Mouse (Mus musculus) E14TG2a.4 (cell line): Measurements from ENCODE around the gene Pkmyt1.

Experiments
- H3K27me3 ChIP-seq: 2 replicates; pipeline ENCODE4 v1.6.1; 2014; ENCODE audit warnings: low read length, control low read depth; ENCODE audit not compliant: insufficient read depth
- H3K36me3 ChIP-seq: 2 replicates; pipeline ENCODE4 v1.6.1; 2014; ENCODE audit warnings: low read length, control low read depth; ENCODE audit not compliant: insufficient read depth
- H3K4me1 ChIP-seq: replicated peaks from 2 replicates; pipeline ENCODE4 v1.6.1; 2014; ENCODE audit warnings: low read depth, low read length, control low read depth
- H3K4me3 ChIP-seq: replicated peaks from 2 replicates; pipeline ENCODE4 v1.5.1; 2014; ENCODE audit warnings: mild to moderate bottlenecking, low read length
- H3K9me3 ChIP-seq: 2 replicates; pipeline ENCODE4 v1.6.1; 2014; ENCODE audit warnings: low read length, control low read depth
- CTCF ChIP-seq: conservative IDR thresholded peaks from 2 replicates; pipeline ENCODE4 v1.5.1; 2014; ENCODE audit warnings: low read length
- NANOG ChIP-seq: IDR thresholded peaks from 2 replicates; pipeline ENCODE4 v1.6.1; 2014; ENCODE audit warnings: borderline replicate concordance, low read length, mixed read lengths
- POU5F1 ChIP-seq: IDR thresholded peaks from 2 replicates; pipeline ENCODE4 v1.6.1; 2014; ENCODE audit warnings: low read length, borderline replicate concordance

Gene Pkmyt1

DNA sequence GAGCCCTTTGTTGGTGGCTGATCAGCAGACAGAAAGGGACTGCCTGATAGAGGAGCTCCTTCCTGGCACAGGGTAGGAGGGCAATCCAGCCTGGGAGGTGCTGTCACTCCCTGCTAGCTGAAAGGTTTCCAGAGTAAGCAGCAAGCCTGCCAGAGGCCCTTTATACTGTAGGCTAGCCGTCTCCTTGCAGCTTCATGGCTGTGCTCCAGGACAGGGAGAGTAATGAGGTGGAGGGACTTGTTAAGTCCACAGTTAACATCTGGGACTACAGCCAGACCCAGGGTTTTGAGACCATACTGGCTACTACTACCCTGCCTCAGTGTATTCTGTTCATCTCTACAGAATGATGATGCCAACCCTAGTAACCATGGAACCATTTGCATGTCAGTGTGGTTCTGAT lies 8.2 kb downstream of the Pkmyt1 start:
- Histone ChIP-seq H3K4me3 (no peak overlapping the region), H3K9me3 (no peaks in the 10 kb centered on the region), H3K27me3 (peaks cover 29% of the 10 kb centered on the region), H3K4me1 (peaks cover 28% of the 10 kb centered on the region), H3K36me3 (peaks cover 53% of the 10 kb centered on the region)
- no peak for TF ChIP-seq NANOG
- TF ChIP-seq POU5F1: no peak
- TF ChIP-seq CTCF: no peak

DNA sequence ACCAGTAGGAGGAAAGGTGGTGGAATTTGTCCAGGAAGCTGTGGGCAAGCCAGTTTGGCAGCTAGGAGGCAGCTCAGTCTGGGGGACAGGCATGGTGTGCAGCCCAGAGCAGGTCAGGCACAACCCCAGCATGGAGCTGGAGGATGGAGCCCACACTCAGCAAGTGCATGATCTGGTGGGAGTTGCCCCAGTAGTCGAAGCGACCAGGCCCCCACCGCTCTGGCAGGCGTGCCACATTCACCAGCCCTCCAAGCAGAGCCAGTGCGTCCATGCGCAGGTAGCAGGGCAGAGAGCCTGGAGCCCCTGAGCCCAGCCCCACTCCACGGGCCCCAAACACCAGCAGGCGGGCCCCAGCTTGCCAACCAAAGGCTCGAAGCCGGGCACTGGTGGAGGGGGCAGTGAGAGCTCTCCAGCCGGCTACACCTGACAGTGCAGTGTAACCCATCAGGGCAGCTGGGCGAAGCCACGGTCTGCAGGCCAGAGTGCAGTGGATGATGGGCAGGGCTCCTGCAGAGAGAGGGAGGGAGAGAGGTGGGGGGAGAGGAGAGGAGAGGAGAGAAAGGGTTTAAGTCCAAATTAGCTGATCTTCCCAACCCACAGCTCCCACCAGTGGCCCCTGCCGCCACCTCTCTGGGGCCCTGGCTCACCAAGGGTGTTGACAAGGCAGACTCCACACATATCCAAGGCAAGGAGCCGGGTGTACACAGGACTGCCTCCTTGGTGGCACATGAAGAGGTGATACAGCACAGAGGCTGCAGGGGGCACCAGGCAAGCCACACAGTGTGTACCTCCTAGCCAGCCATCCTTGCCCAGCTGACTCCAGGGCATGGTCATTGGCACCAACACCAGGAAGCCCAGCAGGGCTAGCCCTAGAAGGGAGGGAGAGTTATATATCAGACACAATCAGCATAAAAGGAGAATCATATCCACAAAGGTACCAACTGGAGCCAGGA lies 11.6 kb downstream of the Pkmyt1 start:
- H3K9me3 ChIP-seq: no peaks in the 10 kb centered on the region
- peaks cover 42% of the 10 kb centered on the region for H3K36me3 ChIP-seq
- peaks cover 55% of the 10 kb centered on the region for H3K4me1 ChIP-seq
- TF ChIP-seq CTCF (no peak), NANOG (no peak), POU5F1 (no peak)
- peaks cover 62% of the 10 kb centered on the region for H3K27me3 ChIP-seq
- no peak overlapping the region for H3K4me3 ChIP-seq

DNA sequence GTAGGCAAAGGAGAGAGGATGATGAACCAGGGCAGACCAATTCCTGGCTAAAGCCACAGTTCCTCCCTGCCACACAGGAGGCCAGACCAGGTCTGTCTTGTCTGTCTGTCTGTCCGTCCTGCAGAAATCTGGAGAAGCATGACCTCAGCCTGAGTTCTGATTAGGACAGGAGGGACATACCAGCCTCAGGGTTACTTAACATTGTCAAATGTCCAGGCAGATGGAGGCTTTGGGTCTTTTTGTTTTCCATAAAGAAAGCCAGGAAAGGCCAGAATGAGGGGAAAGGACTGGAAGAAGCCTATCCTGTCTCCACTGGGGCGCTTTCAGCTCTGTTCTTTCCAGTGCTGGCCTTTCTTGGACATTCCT lies 12.7 kb downstream of the Pkmyt1 start:
- Histone ChIP-seq H3K4me3 (peak overlapping the region; percentile 82), H3K4me1 (peaks cover 57% of the 10 kb centered on the region), H3K36me3 (peaks cover 32% of the 10 kb centered on the region), H3K9me3 (no peaks in the 10 kb centered on the region), H3K27me3 (peaks cover 73% of the 10 kb centered on the region)
- no peak for TF ChIP-seq CTCF
- TF ChIP-seq POU5F1: no peak
- no peak for TF ChIP-seq NANOG

DNA sequence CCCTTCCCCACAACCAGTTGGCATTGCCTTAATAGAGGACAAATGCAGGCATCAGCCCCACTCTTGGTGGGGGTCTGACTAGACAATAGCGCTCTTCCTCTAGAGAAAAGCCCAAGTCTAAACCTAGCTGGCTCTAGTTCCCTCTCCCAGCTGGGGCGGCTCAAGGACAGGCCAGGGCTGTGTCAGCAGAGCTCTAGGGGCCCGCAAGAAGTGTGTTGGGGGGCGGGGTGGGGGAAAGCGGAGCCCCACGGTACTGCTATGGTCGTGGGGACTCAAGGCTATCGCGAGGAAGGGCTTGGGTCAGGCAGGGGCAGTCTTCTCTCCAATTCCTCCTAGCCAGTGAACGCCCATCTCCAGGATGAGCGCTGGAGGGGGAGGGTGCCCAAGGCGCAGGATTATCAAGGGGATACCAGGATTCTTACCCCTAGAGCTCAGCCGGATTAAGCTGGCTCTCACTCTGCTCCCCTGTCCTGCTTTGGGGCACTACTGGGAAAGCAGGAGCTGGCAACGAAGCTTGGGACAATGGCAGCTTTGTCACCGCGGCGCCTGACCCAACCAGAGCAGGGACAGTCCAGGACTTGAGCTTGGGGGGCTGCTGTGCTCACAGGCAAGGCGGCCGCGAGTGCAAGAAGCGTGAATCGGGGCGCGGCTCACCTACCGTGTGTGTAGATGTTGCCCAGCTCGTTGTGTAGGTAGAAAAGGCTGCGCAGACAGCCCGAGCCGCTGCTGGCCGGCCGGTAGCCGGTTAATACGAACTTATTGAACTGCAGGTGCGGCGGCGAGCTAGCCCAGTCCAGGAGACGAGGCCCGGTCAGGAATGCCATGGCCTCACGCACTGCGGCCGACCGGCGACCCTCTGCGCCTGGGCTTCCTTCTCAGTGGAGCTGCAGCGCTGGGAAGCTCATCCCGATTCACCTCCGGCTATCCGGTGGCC lies 13.3 kb downstream of the Pkmyt1 start:
- TF ChIP-seq NANOG (no peak), POU5F1 (no peak)
- Histone ChIP-seq H3K4me3 (peak overlapping the region; percentile 82), H3K9me3 (no peaks in the 10 kb centered on the region), H3K27me3 (peaks cover 79% of the 10 kb centered on the region), H3K36me3 (peaks cover 26% of the 10 kb centered on the region), H3K4me1 (peaks cover 59% of the 10 kb centered on the region)

DNA sequence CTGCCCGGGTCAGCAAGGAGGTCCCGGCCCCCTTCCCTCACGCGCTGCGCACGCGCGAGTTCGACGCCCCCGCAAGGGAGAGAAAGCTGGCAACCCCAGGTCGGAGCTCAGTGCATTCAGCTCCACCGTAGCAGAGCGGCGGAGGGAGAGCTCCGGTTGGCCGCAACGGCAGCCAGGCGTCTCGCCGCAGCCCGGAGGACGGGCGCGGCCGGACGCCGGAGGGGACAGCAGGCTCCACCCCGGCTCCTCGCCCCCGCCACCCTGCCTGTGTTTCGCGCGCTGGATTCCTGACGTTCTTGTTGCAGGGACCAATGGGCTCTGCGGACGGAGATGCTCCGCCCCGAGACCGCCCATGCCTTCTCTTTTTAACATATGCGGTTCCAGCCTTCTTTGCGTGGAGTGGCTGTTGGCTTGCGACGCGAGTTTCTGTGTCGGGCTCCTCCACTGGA lies 14.0 kb downstream of the Pkmyt1 start:
- peaks cover 19% of the 10 kb centered on the region for H3K36me3 ChIP-seq
- H3K4me1 ChIP-seq: peaks cover 66% of the 10 kb centered on the region
- peak overlapping the region; percentile 82 for H3K4me3 ChIP-seq
- peaks cover 86% of the 10 kb centered on the region for H3K27me3 ChIP-seq
- no peaks in the 10 kb centered on the region for H3K9me3 ChIP-seq
- TF ChIP-seq POU5F1 (no peak), CTCF (no peak), NANOG (no peak)

DNA sequence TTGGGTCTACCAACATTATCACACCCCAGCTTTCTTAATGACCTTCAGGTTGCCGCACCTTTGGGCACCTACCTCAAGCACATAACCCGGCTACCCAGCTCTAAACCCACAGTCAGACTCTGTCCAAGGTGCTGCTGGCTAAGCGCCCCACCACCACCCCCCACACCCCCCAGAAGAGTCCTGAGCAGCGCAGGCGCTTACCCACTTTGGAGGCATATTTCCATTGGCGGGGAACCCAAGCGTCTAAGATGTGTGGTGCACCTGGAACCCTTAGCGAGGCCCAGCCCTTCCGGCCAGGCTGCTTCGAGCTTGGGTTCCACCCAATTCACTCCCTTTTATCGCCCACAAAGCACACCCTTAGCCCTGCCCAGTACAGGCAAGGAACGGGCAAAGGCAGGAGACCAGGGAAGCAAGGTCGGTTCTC lies 14.5 kb downstream of the Pkmyt1 start, which contains the start of gene Paqr4:
Gene Paqr4 (minus strand): TSS at position 270 of the 424 bp plus-strand sequence.
- peak within 1 kb of the TSS; percentile 82 for H3K4me3 ChIP-seq
- peaks cover 71% of the 10 kb centered on the region for H3K4me1 ChIP-seq
- H3K27me3 ChIP-seq: peaks cover 90% of the 10 kb centered on the region
- TF ChIP-seq NANOG (no peak), POU5F1 (no peak), CTCF (no peak)
- no peaks in the 10 kb centered on the region for H3K9me3 ChIP-seq
- peaks cover 14% of the 10 kb centered on the region for H3K36me3 ChIP-seq

DNA sequence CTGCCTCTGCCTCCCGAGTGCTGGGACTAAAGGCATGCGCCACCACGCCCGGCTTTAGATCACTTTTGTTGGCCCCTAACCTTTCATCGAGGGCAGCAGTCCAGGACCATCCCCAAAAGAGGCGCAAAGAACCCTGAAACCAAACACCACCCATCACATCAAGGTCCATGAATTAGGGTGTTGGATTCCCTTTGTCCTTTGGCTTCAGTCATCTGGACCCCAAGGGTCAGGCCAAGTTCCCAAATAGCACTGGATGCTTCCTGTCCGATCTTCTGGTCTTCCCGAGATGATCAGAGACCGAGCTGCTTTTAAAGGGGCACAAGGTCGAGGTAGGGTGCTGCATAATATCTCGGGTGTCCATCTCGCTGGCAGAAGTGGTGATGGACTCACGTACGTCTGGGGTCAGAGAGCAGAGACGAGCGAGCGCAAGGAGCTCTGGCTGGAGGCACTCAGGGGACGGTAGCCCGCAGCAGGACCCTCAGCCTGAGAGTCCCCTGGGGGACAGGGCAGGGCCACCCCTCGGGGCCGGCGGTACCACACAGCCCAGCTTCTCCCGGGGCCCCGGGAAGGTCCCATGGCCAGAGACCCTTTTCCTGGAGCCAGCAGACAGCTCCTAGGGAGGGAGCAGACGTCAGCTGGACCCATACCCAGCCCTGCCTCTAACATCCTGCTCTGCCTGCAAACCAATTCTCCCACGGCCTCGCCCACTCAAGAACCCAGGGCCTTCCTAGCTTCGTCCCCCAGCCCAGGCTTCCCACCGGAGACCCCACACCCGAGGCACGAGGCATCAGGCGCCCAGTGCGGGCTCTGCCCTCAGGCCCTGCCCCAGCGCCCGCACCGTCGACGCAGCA lies 15.4 kb downstream of the Pkmyt1 start:
- Histone ChIP-seq H3K27me3 (peaks cover 97% of the 10 kb centered on the region), H3K4me3 (peak overlapping the region; percentile 61), H3K4me1 (peaks cover 79% of the 10 kb centered on the region), H3K36me3 (peaks cover 5% of the 10 kb centered on the region), H3K9me3 (no peaks in the 10 kb centered on the region)
- TF ChIP-seq POU5F1 (no peak), CTCF (no peak), NANOG (no peak)
